In genomic region chr7:29180077-29180853, GRCm38 (mm10) we compare ENCODE assay signal across 8 mouse cellular contexts. TPM values are rescaled to one million over a fixed set of nuclear protein-coding genes. Genes with fewer than 3 reads are reported as not detected.
A peak's percentile ranks its signal among the peaks of the same experiment; 100 is the strongest.
DNase-seq lines count a peak whose midpoint lies in the region; ATAC-seq lines count a peak whose summit lies in the region.

Gene Psmd8, minus strand, starts transcription at chr7:29180701.

- H3K36me3 ChIP-seq in heart, embryonic 13.5 days = peaks cover 31% of the 10 kb centered on the region
- peaks cover 33% of the 10 kb centered on the region for H3K36me3 ChIP-seq in liver, embryonic 12.5 days
- peaks cover 12% of the 10 kb centered on the region for H3K36me3 ChIP-seq in stomach, embryonic 15.5 days

- H3K9ac ChIP-seq in heart, embryonic 13.5 days = peak within 1 kb of the TSS; percentile 93
- peak within 1 kb of the TSS; percentile 86 for H3K9ac ChIP-seq in liver, embryonic 12.5 days
- peak within 1 kb of the TSS; percentile 83 for H3K9ac ChIP-seq in stomach, embryonic 15.5 days

- H3K27me3 ChIP-seq in heart, embryonic 13.5 days (replicated peaks) = no peaks in the 10 kb centered on the region
- H3K27me3 ChIP-seq in liver, embryonic 12.5 days (replicated peaks) = no peaks in the 10 kb centered on the region
- no peaks in the 10 kb centered on the region for H3K27me3 ChIP-seq in stomach, embryonic 15.5 days (replicated peaks)

- H3K4me3 ChIP-seq in brown adipose tissue, adult 24 weeks (ENCODE audit: insufficient read depth, low read depth, low read length) = peak within 1 kb of the TSS; percentile 76
- H3K4me3 ChIP-seq in heart, embryonic 13.5 days = peak within 1 kb of the TSS; percentile 80
- peak within 1 kb of the TSS; percentile 84 for H3K4me3 ChIP-seq in liver, embryonic 12.5 days
- H3K4me3 ChIP-seq in stomach, embryonic 15.5 days (replicated peaks) = peak within 1 kb of the TSS; percentile 76

- peak; percentile 91 for ATAC-seq in heart, embryonic 13.5 days (ENCODE audit: extremely low read depth, insufficient number of reproducible peaks, low FRiP score, low TSS enrichment)
- ATAC-seq in liver, embryonic 12.5 days = peak; percentile 92
- peak; percentile 94 for ATAC-seq in stomach, embryonic 15.5 days (ENCODE audit: insufficient read depth, low FRiP score, low read depth)

- peak; percentile 98 for DNase-seq in CD4-positive, CD25-positive, alpha-beta regulatory T cell, adult 2 months (ENCODE audit: low read depth, low spot score)
- DNase-seq in fat pad, adult 2 months (ENCODE audit: extremely low read depth, low read depth, low spot score) = peak; percentile 82
- peak; percentile 98 for DNase-seq in kidney, postnatal 10 days
- peak; percentile 96 to 97 for DNase-seq in natural killer cell, adult 2 months (ENCODE audit: low spot score in 2 of 2)

- WGBS in heart, embryonic 13.5 days = under 1% methylated on average over 62 of the region's 62 CpGs
- under 1% methylated on average over 62 of the region's 62 CpGs for WGBS in liver, embryonic 12.5 days (ENCODE audit: insufficient replicate concordance)
- WGBS in stomach, embryonic 15.5 days = under 1% methylated on average over 62 of the region's 62 CpGs

- H3K9me3 ChIP-seq in heart, embryonic 13.5 days = no peaks in the 10 kb centered on the region
- no peaks in the 10 kb centered on the region for H3K9me3 ChIP-seq in liver, embryonic 12.5 days (replicated peaks)
- H3K9me3 ChIP-seq in stomach, embryonic 15.5 days = no peaks in the 10 kb centered on the region

- peak within 1 kb of the TSS; percentile 93 for H3K4me2 ChIP-seq in heart, embryonic 13.5 days
- H3K4me2 ChIP-seq in liver, embryonic 12.5 days = peak within 1 kb of the TSS; percentile 88
- peak within 1 kb of the TSS; percentile 78 for H3K4me2 ChIP-seq in stomach, embryonic 15.5 days

- peak within 1 kb of the TSS; percentile 88 for H3K27ac ChIP-seq in brown adipose tissue, adult 24 weeks (replicated peaks; ENCODE audit: low read depth, low read length)
- H3K27ac ChIP-seq in heart, embryonic 13.5 days (replicated peaks) = peak within 1 kb of the TSS; percentile 67
- H3K27ac ChIP-seq in liver, embryonic 12.5 days = peak within 1 kb of the TSS; percentile 75
- H3K27ac ChIP-seq in stomach, embryonic 15.5 days = peak within 1 kb of the TSS; percentile 65

- H3K4me1 ChIP-seq in brown adipose tissue, adult 24 weeks (ENCODE audit: control insufficient read depth, insufficient read depth, insufficient read length, low read length) = peaks cover 4% of the 10 kb centered on the region; the same call in 1 of the 2 replicates
- peaks cover 20% of the 10 kb centered on the region for H3K4me1 ChIP-seq in heart, embryonic 13.5 days
- H3K4me1 ChIP-seq in liver, embryonic 12.5 days = peaks cover 24% of the 10 kb centered on the region
- peaks cover 11% of the 10 kb centered on the region for H3K4me1 ChIP-seq in stomach, embryonic 15.5 days

RNA-seq across cellular contexts. Expression of gene Psmd8, which starts in this region (rescaled TPM):
- polyA plus RNA-seq in brown adipose tissue, adult 24 weeks (2012; ENCODE audit: insufficient read depth, insufficient read length, missing spikeins) = 302 and 383 TPM in 2 replicates
- polyA plus RNA-seq in heart, embryonic 13.5 days (2015; fragmentation: Nextera tagmentation; extraction: Ambion mirVana) = 209 and 219 TPM in 2 replicates
- 170 and 180 TPM in 2 replicates for polyA plus RNA-seq in liver, embryonic 12.5 days (2016; fragmentation: Nextera tagmentation; extraction: Ambion mirVana)
- polyA plus RNA-seq in stomach, embryonic 15.5 days (2015; fragmentation: Nextera tagmentation; extraction: Ambion mirVana) = 225 and 237 TPM in 2 replicates

Comparison
In these comparisons a context has a peak if more than half of its experiments do, and no peak if none do; other contexts are left out.
1. Peak in every context shown above with its lines: DNase-seq, ATAC-seq, H3K4me3 ChIP-seq and H3K27ac ChIP-seq.